Mouse (Mus musculus): Measurements from ENCODE around the gene Pno1. TPM values are rescaled to one million over a fixed set of nuclear protein-coding genes. Genes with fewer than 3 reads are reported as not detected.
"Not testable (repeated sequence)": the region's sequence is repeated elsewhere in the genome, so short reads cannot be mapped to it uniquely, and the experiment has no call there.

Pno1 gene
- polyA plus RNA-seq (2016; fragmentation: Nextera tagmentation; extraction: Ambion mirVana) = 73.5 and 84.5 TPM in 2 replicates

- Histone ChIP-seq H3K4me1 (peaks cover 20% of the 10 kb centered on the region), H3K36me3 (peaks cover 18% of the 10 kb centered on the region), H3K4me2 (replicated peaks) (peak within 1 kb of the TSS; percentile 74), H3K9ac (peak within 1 kb of the TSS; percentile 73), H3K9me3 (no peaks in the 10 kb centered on the region), H3K27me3 (no peaks in the 10 kb centered on the region), H3K4me3 (peak within 1 kb of the TSS; percentile 94), H3K27ac (peak within 1 kb of the TSS; percentile 78; the same call in 1 of the 2 replicates)
- under 1% methylated on average over 65 of the region's 65 CpGs for WGBS
- ATAC-seq (ENCODE audit: insufficient number of reproducible peaks, insufficient read depth, low FRiP score, low TSS enrichment) = peak; percentile 97
These were observed at the start of gene Pno1 for GRCm38 (mm10) chr11:17211258-17212140. Pno1 (minus strand) TSS chr11:17211568.

DNA sequence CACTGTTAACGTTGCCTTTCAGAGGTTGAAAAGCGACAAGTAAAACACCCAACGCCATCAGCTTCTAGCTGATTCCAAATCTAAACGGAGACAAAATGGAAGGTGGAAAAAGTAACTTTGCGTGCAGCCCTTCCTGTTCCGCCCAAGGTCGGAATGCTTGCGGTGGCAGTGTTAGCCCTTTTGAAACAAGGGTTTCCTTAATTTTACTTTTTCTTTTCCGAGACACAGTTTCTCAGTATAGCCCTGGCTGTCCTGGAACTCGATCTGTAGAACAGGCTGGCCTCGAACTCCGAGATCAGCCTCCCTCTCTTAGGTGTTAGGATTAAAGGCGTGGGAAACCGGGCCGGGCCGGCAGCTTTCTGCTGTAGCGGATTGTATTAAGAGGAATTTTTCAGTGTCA is 46.5 kb upstream of the Pno1 start:
- H3K4me2 ChIP-seq (replicated peaks) = peak overlapping the region; percentile 63
- WGBS = 1% methylated on average over 17 of the region's 17 CpGs
- peaks cover 8% of the 10 kb centered on the region; the same call in 1 of the 2 replicates for H3K4me1 ChIP-seq
- no peak for ATAC-seq (ENCODE audit: insufficient number of reproducible peaks, insufficient read depth, low FRiP score, low TSS enrichment)
- peak overlapping the region; percentile 80 for H3K4me3 ChIP-seq
- H3K9me3 ChIP-seq = no peaks in the 10 kb centered on the region
- peak overlapping the region; percentile 89 for H3K27ac ChIP-seq
- H3K27me3 ChIP-seq = no peaks in the 10 kb centered on the region
- no peaks in the 10 kb centered on the region for H3K36me3 ChIP-seq
- peak overlapping the region; percentile 84 for H3K9ac ChIP-seq

- peak within 1 kb of the TSS; percentile 80 for H3K4me3 ChIP-seq
- ATAC-seq (ENCODE audit: insufficient number of reproducible peaks, insufficient read depth, low FRiP score, low TSS enrichment) = peak; percentile 82
- WGBS = under 1% methylated on average over 33 of the region's 33 CpGs
- H3K9me3 ChIP-seq = no peaks in the 10 kb centered on the region
- no peaks in the 10 kb centered on the region for H3K27me3 ChIP-seq
- H3K9ac ChIP-seq = peak within 1 kb of the TSS; percentile 84
- H3K36me3 ChIP-seq = no peaks in the 10 kb centered on the region
- peak within 1 kb of the TSS; percentile 89 for H3K27ac ChIP-seq
- H3K4me1 ChIP-seq = peaks cover 8% of the 10 kb centered on the region; the same call in 1 of the 2 replicates
- peak within 1 kb of the TSS; percentile 63 for H3K4me2 ChIP-seq (replicated peaks)
These were observed 46.1 kb upstream of the Pno1 start, which contains the start of gene C1d for GRCm38 (mm10) chr11:17257443-17257842. C1d (plus strand) TSS chr11:17257579.

GRCm38 (mm10) chr11:17256813-17257365 is 45.5 kb upstream of the Pno1 start:
- peaks cover 8% of the 10 kb centered on the region; the same call in 1 of the 2 replicates for H3K4me1 ChIP-seq
- peak; percentile 59; the same call in 1 of the 2 replicates for ATAC-seq (ENCODE audit: insufficient number of reproducible peaks, insufficient read depth, low FRiP score, low TSS enrichment)
- no peaks in the 10 kb centered on the region for H3K27me3 ChIP-seq
- H3K27ac ChIP-seq = no peak overlapping the region
- peak overlapping the region; percentile 84; the same call in 1 of the 2 replicates for H3K9ac ChIP-seq
- peak overlapping the region; percentile 80 for H3K4me3 ChIP-seq
- H3K4me2 ChIP-seq (replicated peaks) = peak overlapping the region; percentile 63
- H3K9me3 ChIP-seq = no peaks in the 10 kb centered on the region
- H3K36me3 ChIP-seq = no peaks in the 10 kb centered on the region
- WGBS = 60% methylated on average over 8 of the region's 8 CpGs

DNA sequence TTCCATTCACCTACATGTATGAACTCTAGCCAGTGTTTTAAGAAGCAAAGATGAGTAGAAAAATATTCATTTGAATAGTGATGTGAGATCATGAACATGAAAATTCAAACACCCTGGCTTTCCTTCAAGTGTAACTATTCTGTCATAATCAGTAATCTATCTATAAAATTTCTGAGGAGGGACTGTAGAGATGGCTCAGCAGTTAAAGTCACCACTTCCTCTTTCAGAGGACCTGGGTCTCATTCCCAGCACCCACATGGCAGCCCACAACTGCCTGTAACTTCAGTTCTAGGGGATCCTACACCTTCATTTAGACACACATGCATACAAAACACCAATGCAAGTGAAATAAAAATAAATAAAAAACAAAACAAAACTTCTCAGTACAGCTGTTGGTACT is 37.3 kb upstream of the Pno1 start:
- no peak overlapping the region for H3K9ac ChIP-seq
- ATAC-seq (ENCODE audit: insufficient number of reproducible peaks, insufficient read depth, low FRiP score, low TSS enrichment) = no peak

GRCm38 (mm10) chr11:17238598-17238997 is 27.2 kb upstream of the Pno1 start:
- H3K27me3 ChIP-seq, H3K4me3 ChIP-seq: not testable (repeated sequence)
- WGBS = 88% methylated on average over 5 of the region's 5 CpGs

More for the DNA sequence above, 37.3 kb upstream of the Pno1 start:
- Histone ChIP-seq H3K4me3 (no peak overlapping the region), H3K9me3 (no peaks in the 10 kb centered on the region), H3K4me2 (replicated peaks) (no peak overlapping the region), H3K27me3 (no peaks in the 10 kb centered on the region), H3K27ac (no peak overlapping the region), H3K36me3 (no peaks in the 10 kb centered on the region), H3K4me1 (no peaks in the 10 kb centered on the region)

DNA sequence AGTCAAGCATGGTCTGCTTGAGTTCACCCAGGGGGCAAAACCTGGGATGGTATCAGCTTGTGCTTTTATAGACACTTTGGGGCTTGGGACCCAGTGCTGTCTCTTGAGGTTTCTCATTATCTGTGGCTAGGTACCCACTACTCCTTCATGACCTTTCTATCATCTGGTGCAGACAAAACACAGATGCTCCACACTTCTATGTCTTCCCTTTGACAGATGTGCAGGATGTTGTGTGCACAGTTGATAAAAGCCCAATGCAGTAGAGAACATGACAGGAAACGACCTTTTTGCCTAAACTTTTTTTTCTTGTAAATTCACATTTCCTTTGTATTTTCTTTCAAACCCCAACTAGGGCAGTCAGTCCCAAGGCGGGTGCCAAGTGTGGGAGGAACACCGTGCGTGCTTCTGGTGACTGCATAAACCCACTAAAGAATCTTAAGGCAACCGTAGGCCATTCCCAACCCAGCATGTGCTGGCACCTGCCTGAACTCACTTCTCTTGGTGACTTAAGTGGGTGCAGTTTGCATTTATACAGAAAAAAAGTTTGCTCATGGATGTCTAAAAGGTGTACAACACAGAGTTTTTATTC is 25.2 kb upstream of the Pno1 start:
- H3K27ac ChIP-seq = no peak overlapping the region
- WGBS = 86% methylated on average over 5 of the region's 5 CpGs
- H3K36me3 ChIP-seq = peaks cover 15% of the 10 kb centered on the region; the same call in 1 of the 2 replicates
- H3K4me1 ChIP-seq = no peaks in the 10 kb centered on the region
- H3K4me3 ChIP-seq = no peak overlapping the region
- ATAC-seq (ENCODE audit: insufficient number of reproducible peaks, insufficient read depth, low FRiP score, low TSS enrichment) = no peak
- H3K4me2 ChIP-seq (replicated peaks) = no peak overlapping the region
- H3K9me3 ChIP-seq = no peaks in the 10 kb centered on the region
- H3K9ac ChIP-seq = no peak overlapping the region
- H3K27me3 ChIP-seq = no peaks in the 10 kb centered on the region

More at GRCm38 (mm10) chr11:17238598-17238997, 27.2 kb upstream of the Pno1 start:
- H3K9ac ChIP-seq; ATAC-seq (ENCODE audit: insufficient number of reproducible peaks, insufficient read depth, low FRiP score, low TSS enrichment); H3K4me1 ChIP-seq; H3K4me2 ChIP-seq (replicated peaks); H3K36me3 ChIP-seq; H3K9me3 ChIP-seq; H3K27ac ChIP-seq: not testable (repeated sequence)

DNA sequence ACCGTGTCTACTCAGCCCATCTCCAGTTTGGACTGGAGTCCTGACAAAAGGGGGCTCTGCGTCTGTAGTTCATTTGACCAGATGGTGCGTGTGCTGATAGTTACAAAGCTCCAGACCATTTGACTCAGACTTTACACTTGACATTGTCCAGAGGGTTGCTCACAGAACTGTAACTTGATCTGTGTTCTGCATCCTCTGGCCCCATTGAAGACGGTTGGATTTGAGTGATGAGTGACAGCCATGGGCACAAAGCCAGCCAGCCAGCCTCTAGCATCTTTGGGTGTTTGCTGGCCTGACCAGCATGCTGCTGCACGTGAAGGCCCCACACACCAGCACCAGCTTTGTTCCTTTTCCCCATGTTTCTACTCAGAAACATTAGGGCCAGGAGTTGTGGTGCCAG is 21.4 kb upstream of the Pno1 start:
- Histone ChIP-seq H3K36me3 (peaks cover 24% of the 10 kb centered on the region), H3K9me3 (no peaks in the 10 kb centered on the region), H3K4me2 (replicated peaks) (no peak overlapping the region), H3K27me3 (no peaks in the 10 kb centered on the region), H3K9ac (no peak overlapping the region), H3K27ac (no peak overlapping the region), H3K4me3 (no peak overlapping the region), H3K4me1 (no peaks in the 10 kb centered on the region)
- ATAC-seq (ENCODE audit: insufficient number of reproducible peaks, insufficient read depth, low FRiP score, low TSS enrichment) = 0 out of 2 replicates have a peak, but pooled peaks have one; percentile 10
- 62% methylated on average over 5 of the region's 5 CpGs for WGBS

- no peak overlapping the region for H3K27ac ChIP-seq
- H3K36me3 ChIP-seq = peaks cover 27% of the 10 kb centered on the region; the same call in 1 of the 2 replicates
- no peak overlapping the region for H3K4me2 ChIP-seq (replicated peaks)
- no peak for ATAC-seq (ENCODE audit: insufficient number of reproducible peaks, insufficient read depth, low FRiP score, low TSS enrichment)
- H3K9ac ChIP-seq = no peak overlapping the region
- H3K4me1 ChIP-seq = no peaks in the 10 kb centered on the region
- no peaks in the 10 kb centered on the region for H3K27me3 ChIP-seq
- 94% methylated on average over 8 of the region's 8 CpGs for WGBS
- H3K9me3 ChIP-seq = no peaks in the 10 kb centered on the region
- H3K4me3 ChIP-seq = no peak overlapping the region
These were observed 9.8 kb upstream of the Pno1 start for GRCm38 (mm10) chr11:17221126-17221525.

GRCm38 (mm10) chr11:17215475-17215874 is 4.1 kb upstream of the Pno1 start:
- no peak overlapping the region for H3K4me3 ChIP-seq
- WGBS = 89% methylated on average over 3 of the region's 3 CpGs
- ATAC-seq (ENCODE audit: insufficient number of reproducible peaks, insufficient read depth, low FRiP score, low TSS enrichment) = no peak

GRCm38 (mm10) chr11:17212903-17213509 is 1.6 kb upstream of the Pno1 start:
- no peak for ATAC-seq (ENCODE audit: insufficient number of reproducible peaks, insufficient read depth, low FRiP score, low TSS enrichment)
- Histone ChIP-seq H3K9me3 (no peaks in the 10 kb centered on the region), H3K27ac (no peak overlapping the region), H3K4me3 (no peak overlapping the region), H3K9ac (peak overlapping the region; percentile 10; the same call in 1 of the 2 replicates), H3K4me2 (replicated peaks) (peak overlapping the region; percentile 74), H3K27me3 (no peaks in the 10 kb centered on the region), H3K36me3 (peaks cover 10% of the 10 kb centered on the region), H3K4me1 (peaks cover 20% of the 10 kb centered on the region)
- 74% methylated on average over 5 of the region's 5 CpGs for WGBS

More at GRCm38 (mm10) chr11:17215475-17215874, 4.1 kb upstream of the Pno1 start:
- Histone ChIP-seq H3K4me1 (peaks cover 17% of the 10 kb centered on the region), H3K27ac (no peak overlapping the region), H3K36me3 (0 out of 2 replicates have a peak, but pooled peaks cover 3% of the 10 kb centered on the region), H3K9ac (no peak overlapping the region), H3K4me2 (replicated peaks) (no peak overlapping the region), H3K9me3 (no peaks in the 10 kb centered on the region), H3K27me3 (no peaks in the 10 kb centered on the region)

Data from embryonic facial prominence, embryonic 12.5 days (tissue).